Mouse (Mus musculus) limb, embryonic 12.5 days (tissue): ENCODE results near the gene Hecw1. TPM values are rescaled to one million over a fixed set of nuclear protein-coding genes. Genes with fewer than 3 reads are reported as not detected.

Experiments
- ATAC-seq: fragments of 200-750 bp; cut with Nextera tagmentation; 2 replicates; pipeline ENCODE4 v1.8.0; 2017; ENCODE audit warnings: low read depth, moderate TSS enrichment; ENCODE audit not compliant: insufficient number of reproducible peaks, insufficient read depth, low FRiP score, low TSS enrichment
- H3K27ac ChIP-seq: fragments of 300-500 bp; sonication (generic); 2 replicates; pipeline ENCODE4 v1.5.1; 2016; ENCODE audit warnings: mild to moderate bottlenecking, moderate library complexity
- H3K27me3 ChIP-seq: fragments of 300-500 bp; sonication (generic); 2 replicates; pipeline ENCODE4 v1.6.1; 2016; ENCODE audit warnings: mild to moderate bottlenecking, moderate library complexity
- H3K36me3 ChIP-seq: fragments of 300-500 bp; sonication (generic); 2 replicates; pipeline ENCODE4 v1.6.1; 2016; ENCODE audit warnings: mild to moderate bottlenecking, moderate library complexity
- H3K4me1 ChIP-seq: fragments of 300-500 bp; sonication (generic); replicated peaks from 2 replicates; pipeline ENCODE4 v1.6.1; 2016
- H3K4me2 ChIP-seq: fragments of 300-500 bp; sonication (generic); 2 replicates; pipeline ENCODE4 v1.6.1; 2016; ENCODE audit warnings: mild to moderate bottlenecking, moderate library complexity
- H3K4me3 ChIP-seq: fragments of 300-500 bp; sonication (generic); replicated peaks from 2 replicates; pipeline ENCODE4 v1.5.1; 2016; ENCODE audit warnings: mild to moderate bottlenecking
- H3K9ac ChIP-seq: fragments of 300-500 bp; sonication (generic); replicated peaks from 2 replicates; pipeline ENCODE4 v1.6.1; 2016; ENCODE audit warnings: mild to moderate bottlenecking, moderate library complexity
- H3K9me3 ChIP-seq: fragments of 300-500 bp; sonication (generic); 2 replicates; pipeline ENCODE4 v1.6.1; 2016; ENCODE audit warnings: mild to moderate bottlenecking, moderate library complexity
- WGBS: fragments of 180-500 bp; shearing (Covaris S2); methylation state at CpG from one replicate; pipeline ENCODE4 v1.1.7; 2016; 5-methylcytosine and 5-hydroxymethylcytosine counted together
- polyA plus RNA-seq: library from polyadenylated mRNA; unstranded; fragments of >200 nt; fragmentation: Nextera tagmentation; extraction: Ambion mirVana; gene quantifications from 2 replicates; pipeline ENCODE4 v1.2.1, GENCODE M21; 2016

Hecw1 gene
- polyA plus RNA-seq, 1 experiment from 2014 or later = 0.65 TPM

- no peaks in the 10 kb centered on the region for H3K4me1 ChIP-seq
- no peak for ATAC-seq
- H3K9me3 ChIP-seq = no peaks in the 10 kb centered on the region
- H3K4me2 ChIP-seq = no peak overlapping the region
- no peak overlapping the region for H3K4me3 ChIP-seq
- H3K9ac ChIP-seq = no peak overlapping the region
- no peaks in the 10 kb centered on the region for H3K36me3 ChIP-seq
- H3K27ac ChIP-seq = no peak overlapping the region
- no peaks in the 10 kb centered on the region for H3K27me3 ChIP-seq
- WGBS = 88% methylated on average over 8 of the region's 8 CpGs
Measured at GRCm38 (mm10) chr13:14498780-14499179, 24.2 kb downstream of the Hecw1 start.

DNA sequence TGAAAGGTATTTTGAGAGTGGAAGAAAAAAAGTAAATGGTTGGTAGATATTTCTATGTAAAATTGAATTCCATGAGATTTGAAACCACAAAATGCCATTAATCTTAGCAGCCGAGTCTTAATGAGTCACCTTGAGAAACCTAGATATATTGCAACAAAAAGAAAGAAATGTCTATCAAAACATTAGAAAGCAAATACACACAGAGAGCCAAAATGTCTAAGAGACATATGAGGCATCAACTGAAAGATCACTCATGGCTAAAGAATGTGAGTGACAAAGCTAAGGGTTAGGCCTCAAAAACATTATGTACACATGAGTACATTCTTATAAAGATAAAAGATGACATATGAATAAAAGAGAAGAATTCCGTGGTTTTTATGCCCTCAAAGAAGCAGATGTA is 26.1 kb downstream of the Hecw1 start:
- H3K27me3 ChIP-seq = no peaks in the 10 kb centered on the region
- no peaks in the 10 kb centered on the region for H3K9me3 ChIP-seq
- no peak overlapping the region for H3K9ac ChIP-seq
- WGBS = 77% methylated on average over 2 of the region's 2 CpGs
- H3K36me3 ChIP-seq = no peaks in the 10 kb centered on the region
- ATAC-seq = no peak
- no peak overlapping the region for H3K27ac ChIP-seq
- no peak overlapping the region for H3K4me2 ChIP-seq
- no peaks in the 10 kb centered on the region for H3K4me1 ChIP-seq
- H3K4me3 ChIP-seq = no peak overlapping the region

DNA sequence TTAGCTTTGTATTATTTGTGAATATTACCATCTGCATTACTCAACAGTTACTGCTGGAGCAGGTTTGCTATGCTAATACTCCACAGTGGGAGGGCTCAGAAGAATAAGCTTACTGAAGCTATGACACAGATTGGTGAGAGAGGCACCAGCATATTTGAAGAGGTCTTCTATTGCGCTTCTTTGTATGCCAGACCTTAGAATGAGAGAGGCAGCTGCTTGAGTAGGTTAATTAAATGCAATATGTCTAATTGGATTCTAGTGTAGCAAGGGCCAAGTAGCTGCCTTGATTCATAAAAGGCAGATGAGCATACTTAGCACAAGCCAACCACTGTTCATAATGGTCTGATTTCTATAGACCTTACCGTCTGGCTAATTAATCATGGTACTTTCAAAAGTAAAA is 35.2 kb downstream of the Hecw1 start:
- WGBS = 91% methylated on average over 2 of the region's 2 CpGs
- H3K27ac ChIP-seq = no peak overlapping the region
- ATAC-seq = no peak
- H3K4me2 ChIP-seq = no peak overlapping the region
- no peak overlapping the region for H3K9ac ChIP-seq
- no peaks in the 10 kb centered on the region for H3K36me3 ChIP-seq
- no peaks in the 10 kb centered on the region for H3K27me3 ChIP-seq
- H3K4me1 ChIP-seq = no peaks in the 10 kb centered on the region
- H3K4me3 ChIP-seq = no peak overlapping the region
- no peaks in the 10 kb centered on the region for H3K9me3 ChIP-seq

- Histone ChIP-seq H3K4me1 (no peaks in the 10 kb centered on the region), H3K9ac (no peak overlapping the region), H3K4me3 (no peak overlapping the region), H3K27ac (no peak overlapping the region), H3K9me3 (no peaks in the 10 kb centered on the region), H3K27me3 (no peaks in the 10 kb centered on the region), H3K4me2 (no peak overlapping the region), H3K36me3 (no peaks in the 10 kb centered on the region)
- ATAC-seq = no peak
- WGBS = 88% methylated on average over 1 of the region's 1 CpGs
Measured at GRCm38 (mm10) chr13:14471121-14471520, 51.9 kb downstream of the Hecw1 start.

DNA sequence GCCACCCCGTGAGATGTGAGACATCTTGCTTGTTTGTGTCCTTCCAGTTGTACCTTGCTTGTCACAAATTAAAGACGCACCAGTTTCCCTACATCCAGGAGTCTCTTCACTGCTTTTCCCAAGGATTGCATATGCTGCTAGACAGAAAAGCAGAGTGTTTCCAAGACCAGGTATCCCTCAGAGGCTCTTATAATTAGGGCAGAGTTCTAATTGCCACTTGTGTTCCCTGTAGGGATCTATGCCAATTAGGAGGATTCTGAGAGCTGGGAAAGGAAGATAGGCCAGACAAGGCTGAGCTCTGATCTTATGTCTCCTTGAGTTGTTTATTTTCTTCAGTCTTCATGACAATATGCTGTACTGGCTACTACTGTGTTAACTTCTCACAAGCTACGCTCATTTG is 55.5 kb downstream of the Hecw1 start:
- H3K27me3 ChIP-seq = no peaks in the 10 kb centered on the region
- ATAC-seq = no peak
- H3K27ac ChIP-seq = no peak overlapping the region
- H3K4me3 ChIP-seq = no peak overlapping the region
- no peaks in the 10 kb centered on the region for H3K36me3 ChIP-seq
- H3K9ac ChIP-seq = no peak overlapping the region
- H3K4me1 ChIP-seq = no peaks in the 10 kb centered on the region
- H3K9me3 ChIP-seq = no peaks in the 10 kb centered on the region
- H3K4me2 ChIP-seq = no peak overlapping the region
- WGBS = 84% methylated on average over 3 of the region's 3 CpGs

- ATAC-seq = no peak
- Histone ChIP-seq H3K36me3 (no peaks in the 10 kb centered on the region), H3K9me3 (no peaks in the 10 kb centered on the region), H3K27me3 (no peaks in the 10 kb centered on the region), H3K27ac (no peak overlapping the region), H3K4me2 (no peak overlapping the region), H3K9ac (no peak overlapping the region), H3K4me1 (no peaks in the 10 kb centered on the region), H3K4me3 (no peak overlapping the region)
- WGBS = 87% methylated on average over 5 of the region's 5 CpGs
Measured at GRCm38 (mm10) chr13:14461036-14461435, 62.0 kb downstream of the Hecw1 start.

DNA sequence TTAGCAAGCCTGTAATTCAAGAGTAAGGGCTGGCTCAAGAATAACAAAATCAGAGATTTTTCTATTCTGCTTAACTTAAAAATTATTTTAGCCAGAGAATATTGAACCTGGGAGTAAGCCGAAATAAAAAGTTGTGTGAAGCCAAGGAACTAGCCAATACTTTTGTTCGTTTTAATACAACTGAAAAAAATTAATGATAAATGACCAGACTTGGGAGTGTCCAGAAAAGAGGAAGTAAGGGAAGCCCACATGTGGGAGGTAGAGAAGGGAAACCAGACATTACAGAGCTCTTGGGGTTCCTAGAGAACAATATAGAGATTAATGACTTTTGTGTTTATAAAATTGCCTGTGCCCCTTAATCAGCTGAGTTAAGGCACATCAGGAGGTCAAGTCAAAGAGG is 66.0 kb downstream of the Hecw1 start:
- no peak overlapping the region for H3K4me2 ChIP-seq
- H3K4me1 ChIP-seq = no peaks in the 10 kb centered on the region
- no peak for ATAC-seq
- no peak overlapping the region for H3K9ac ChIP-seq
- WGBS = 91% methylated on average over 2 of the region's 2 CpGs
- H3K36me3 ChIP-seq = no peaks in the 10 kb centered on the region
- H3K27ac ChIP-seq = no peak overlapping the region
- no peaks in the 10 kb centered on the region for H3K27me3 ChIP-seq
- no peak overlapping the region for H3K4me3 ChIP-seq
- H3K9me3 ChIP-seq = no peaks in the 10 kb centered on the region

GRCm38 (mm10) chr13:14439540-14439939 is 83.5 kb downstream of the Hecw1 start:
- ATAC-seq = no peak
- Histone ChIP-seq H3K9ac (no peak overlapping the region), H3K4me1 (no peaks in the 10 kb centered on the region), H3K4me3 (no peak overlapping the region), H3K9me3 (no peaks in the 10 kb centered on the region), H3K27ac (no peak overlapping the region), H3K36me3 (no peaks in the 10 kb centered on the region), H3K27me3 (no peaks in the 10 kb centered on the region), H3K4me2 (no peak overlapping the region)

DNA sequence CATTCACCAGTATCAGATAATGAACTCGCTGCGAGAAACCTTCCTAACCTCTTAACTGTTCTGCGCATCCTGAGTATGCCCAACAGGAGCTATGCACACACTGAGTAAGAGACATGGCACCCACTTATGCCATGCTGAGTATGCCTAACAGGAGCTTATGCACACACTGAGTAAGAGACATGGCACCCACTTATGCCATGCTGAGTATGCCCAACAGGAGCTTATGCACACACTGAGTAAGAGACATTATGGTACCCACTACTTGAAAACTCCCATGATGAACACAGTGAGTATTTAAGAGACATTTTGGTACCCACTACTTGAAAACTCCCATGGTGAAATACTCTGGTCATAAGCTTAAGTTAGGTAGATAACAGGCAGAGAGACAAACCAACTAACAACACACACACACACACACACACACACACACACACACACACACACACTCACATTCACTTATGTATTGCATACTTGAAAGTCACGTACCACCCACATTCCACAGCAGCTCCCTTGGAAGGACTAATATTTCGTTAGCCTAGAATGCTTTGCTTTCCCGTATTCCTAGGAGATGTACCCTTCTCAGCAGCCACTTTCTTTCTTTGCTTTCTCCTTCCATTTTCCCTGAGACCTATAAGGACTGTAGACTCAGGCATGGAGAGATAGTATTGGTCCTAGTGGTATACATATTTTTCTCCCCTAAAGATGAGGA is 94.0 kb downstream of the Hecw1 start:
- no peak overlapping the region for H3K27ac ChIP-seq

GRCm38 (mm10) chr13:14424836-14425235 is 98.2 kb downstream of the Hecw1 start:
- H3K4me1 ChIP-seq = no peaks in the 10 kb centered on the region
- H3K36me3 ChIP-seq = no peaks in the 10 kb centered on the region
- no peak overlapping the region for H3K27ac ChIP-seq
- no peak overlapping the region for H3K4me2 ChIP-seq
- no peaks in the 10 kb centered on the region for H3K27me3 ChIP-seq
- no peak overlapping the region for H3K4me3 ChIP-seq
- H3K9me3 ChIP-seq = no peaks in the 10 kb centered on the region
- ATAC-seq = no peak
- H3K9ac ChIP-seq = no peak overlapping the region
- 80% methylated on average over 2 of the region's 2 CpGs for WGBS

More for the DNA sequence above, 94.0 kb downstream of the Hecw1 start:
- no peaks in the 10 kb centered on the region for H3K4me1 ChIP-seq
- 90% methylated on average over 6 of the region's 6 CpGs for WGBS
- no peak overlapping the region for H3K4me2 ChIP-seq
- no peaks in the 10 kb centered on the region for H3K9me3 ChIP-seq
- no peak for ATAC-seq
- no peak overlapping the region for H3K4me3 ChIP-seq
- no peaks in the 10 kb centered on the region for H3K36me3 ChIP-seq
- H3K9ac ChIP-seq = no peak overlapping the region
- no peaks in the 10 kb centered on the region for H3K27me3 ChIP-seq

- H3K4me3 ChIP-seq = no peak overlapping the region
- H3K36me3 ChIP-seq = no peaks in the 10 kb centered on the region
- H3K27me3 ChIP-seq = no peaks in the 10 kb centered on the region
- no peak overlapping the region for H3K4me2 ChIP-seq
- no peak overlapping the region for H3K9ac ChIP-seq
- ATAC-seq = no peak
- H3K4me1 ChIP-seq = no peaks in the 10 kb centered on the region
- no peak overlapping the region for H3K27ac ChIP-seq
- H3K9me3 ChIP-seq = no peaks in the 10 kb centered on the region
- WGBS = 89% methylated on average over 1 of the region's 1 CpGs
Measured at GRCm38 (mm10) chr13:14413405-14413804, 109.6 kb downstream of the Hecw1 start.

DNA sequence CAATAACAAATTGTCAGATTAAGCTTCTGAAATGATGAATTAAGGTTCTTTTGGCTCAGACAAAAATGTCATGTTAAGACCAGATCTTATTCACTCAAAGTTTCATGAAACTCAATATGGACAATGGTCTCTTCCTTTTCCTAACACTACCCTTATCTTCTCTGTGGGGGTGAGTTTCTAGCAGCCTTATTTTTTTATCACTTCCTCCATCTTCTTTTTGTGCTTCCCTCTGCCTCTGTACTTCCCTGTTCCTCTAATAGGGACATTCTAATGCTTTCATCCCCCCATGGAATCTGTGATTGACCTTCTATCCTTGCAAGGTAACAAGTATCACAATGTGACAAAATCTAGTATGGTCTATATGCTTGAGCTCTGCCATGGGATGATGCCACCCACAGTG is 148.6 kb downstream of the Hecw1 start:
- ATAC-seq = no peak
- Histone ChIP-seq H3K36me3 (no peaks in the 10 kb centered on the region), H3K9ac (no peak overlapping the region), H3K27ac (no peak overlapping the region), H3K27me3 (no peaks in the 10 kb centered on the region), H3K4me2 (no peak overlapping the region), H3K4me3 (no peak overlapping the region), H3K9me3 (no peaks in the 10 kb centered on the region), H3K4me1 (no peaks in the 10 kb centered on the region)
